Mouse (Mus musculus) heart, postnatal 0 days (tissue): ENCODE results near the gene Atp6v0a1.

ENCODE experiments used
- CTCF ChIP-seq: IDR thresholded peaks from 2 replicates; pipeline ENCODE4 v1.5.1; 2016; ENCODE audit warnings: antibody characterized with exemption, control low read depth, low read depth
- EP300 ChIP-seq: IDR thresholded peaks from 2 replicates; pipeline ENCODE4 v1.6.1; 2016; ENCODE audit warnings: antibody characterized with exemption, low read depth

DNA sequence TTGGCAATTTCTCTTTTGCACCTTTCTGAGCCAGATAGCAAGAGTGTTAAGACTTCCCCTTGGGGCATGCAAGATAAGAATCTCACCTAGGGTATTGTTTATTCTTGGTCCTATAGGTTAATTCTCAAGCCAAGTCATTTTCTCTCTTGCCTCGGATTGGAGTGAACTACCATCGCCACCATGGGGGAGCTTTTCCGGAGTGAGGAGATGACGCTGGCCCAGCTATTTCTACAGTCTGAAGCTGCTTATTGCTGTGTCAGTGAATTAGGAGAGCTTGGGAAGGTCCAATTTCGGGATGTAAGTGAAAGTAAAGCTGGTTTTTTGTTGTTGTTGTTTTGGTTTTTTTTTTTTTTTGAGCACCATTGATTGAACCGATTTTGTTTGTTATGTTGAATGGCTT is 2.4 kb downstream of the Atp6v0a1 start:
- TF ChIP-seq CTCF = no peak
- TF ChIP-seq EP300 = no peak
